Mouse (Mus musculus): ENCODE measurements around the gene Stip1.
A peak's percentile ranks its signal among the peaks of the same experiment; 100 is the strongest.

Stip1 gene

DNA sequence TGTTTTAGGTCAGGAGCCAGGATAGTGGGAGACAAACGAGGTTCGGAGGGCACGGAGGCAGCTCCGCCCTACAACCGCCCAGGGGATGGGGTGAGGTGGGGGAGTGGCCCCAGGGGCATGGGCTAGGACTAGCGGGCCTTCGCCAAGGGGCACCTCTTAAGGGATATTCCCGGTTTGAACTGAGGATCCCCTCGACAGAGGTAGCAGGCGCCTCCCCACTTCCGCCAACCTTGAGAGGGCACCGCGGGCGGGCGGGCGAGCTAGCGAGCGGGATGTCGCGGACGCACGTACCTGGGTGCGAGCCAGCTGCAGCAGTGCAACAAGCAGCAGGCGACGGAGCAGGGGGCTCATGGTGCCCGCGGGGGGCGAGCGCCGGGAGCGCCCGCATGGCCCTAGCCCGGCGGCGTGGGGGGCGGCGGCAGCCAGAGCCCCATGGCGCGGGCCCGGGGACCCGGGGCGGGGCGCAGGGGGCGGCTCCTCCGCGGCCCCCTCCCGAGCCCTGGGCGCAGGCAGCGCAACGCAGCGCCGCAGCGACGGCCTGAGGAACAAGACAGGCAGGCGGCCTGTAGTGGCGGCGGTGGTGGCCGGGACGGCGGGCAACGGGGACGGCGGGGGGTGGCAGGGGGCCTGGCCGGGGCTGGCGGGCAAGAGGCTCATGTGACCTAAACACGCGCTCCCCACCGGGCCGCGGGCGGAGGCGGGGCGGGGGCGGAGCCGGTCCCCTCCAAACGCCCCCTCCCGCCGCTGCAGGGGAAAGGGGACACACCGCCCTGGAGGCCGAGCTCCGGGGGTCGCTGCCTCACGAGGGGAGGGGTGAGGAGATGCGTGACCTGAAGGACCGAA, 52.5 kb downstream of the Stip1 start, which contains the start of gene Vegfb:
Gene Vegfb, minus strand, starts transcription at position 591 of the 843 bp plus-strand sequence.
- no peak for DNase-seq (ENCODE audit: extremely low read depth, low read depth)

DNA sequence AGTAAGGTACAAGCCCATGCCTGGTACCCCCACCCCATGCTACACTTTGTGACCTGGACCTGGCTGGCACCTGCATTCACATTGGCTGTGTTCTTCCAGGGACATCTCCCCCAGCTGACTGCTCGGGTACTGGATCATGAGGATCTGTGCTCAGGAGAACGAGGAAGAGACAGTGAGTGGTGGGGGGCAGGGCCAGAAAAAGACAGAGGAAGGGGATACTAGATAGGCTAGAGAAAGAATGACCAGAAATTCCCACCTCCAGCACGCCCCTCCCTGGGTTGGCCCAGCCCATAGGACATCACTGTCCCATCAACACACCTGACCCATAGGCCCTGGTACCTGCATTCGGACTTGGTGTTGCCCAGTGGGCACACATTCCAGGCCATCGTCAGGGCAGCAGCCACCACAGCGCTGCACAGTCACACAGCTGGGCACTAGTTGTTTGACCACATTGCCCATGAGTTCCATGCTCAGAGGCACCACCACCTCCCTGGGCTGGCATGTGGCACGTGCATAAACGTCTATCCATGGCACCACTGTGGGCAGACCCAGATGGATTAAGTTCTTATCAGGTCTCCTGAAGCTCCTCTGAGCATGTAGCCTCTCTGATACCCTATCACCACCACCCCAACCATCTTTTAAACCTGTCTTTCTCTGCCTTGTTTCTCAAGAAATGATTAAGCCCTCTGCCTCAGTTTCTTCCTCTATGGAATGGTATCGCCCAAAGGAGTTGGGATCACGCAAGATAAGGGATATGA, 53.6 kb downstream of the Stip1 start:
- DNase-seq (ENCODE audit: extremely low read depth, low read depth): no peak

DNA sequence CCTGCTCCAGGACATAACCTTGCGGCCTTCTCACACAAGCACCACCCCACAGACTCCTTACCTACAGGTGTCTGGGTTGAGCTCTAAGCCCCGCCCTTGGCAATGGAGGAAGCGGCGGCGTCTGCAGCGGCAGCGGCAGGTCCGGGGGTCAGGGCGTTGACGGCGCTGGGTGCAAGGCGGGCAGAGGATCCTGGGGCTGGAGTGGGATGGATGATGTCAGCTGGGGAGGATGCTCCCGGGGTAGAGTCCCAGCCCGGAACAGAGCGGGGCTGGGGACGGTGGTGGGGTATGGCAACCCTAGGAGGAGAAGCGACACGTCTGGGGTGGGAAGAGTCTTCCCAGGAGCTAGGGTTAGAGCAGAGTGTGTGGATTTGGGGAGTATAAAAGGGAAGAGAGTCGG, 54.5 kb downstream of the Stip1 start:
- no peak for DNase-seq (ENCODE audit: extremely low read depth, low read depth)

GRCm38 (mm10) chr19:6983621-6984020, 56.1 kb downstream of the Stip1 start:
- DNase-seq (ENCODE audit: extremely low read depth, low read depth): no peak

GRCm38 (mm10) chr19:6981465-6981864, 58.3 kb downstream of the Stip1 start:
- no peak for DNase-seq (ENCODE audit: extremely low read depth, low read depth)

GRCm38 (mm10) chr19:6980381-6981093, 59.2 kb downstream of the Stip1 start, which contains the start of gene Fkbp2:
Gene Fkbp2, minus strand, starts transcription at chr19:6980501.
- peak; percentile 85 for DNase-seq (ENCODE audit: extremely low read depth, low read depth)

GRCm38 (mm10) chr19:6979486-6980380, 60.0 kb downstream of the Stip1 start:
- peak; percentile 93 for DNase-seq (ENCODE audit: extremely low read depth, low read depth)

DNA sequence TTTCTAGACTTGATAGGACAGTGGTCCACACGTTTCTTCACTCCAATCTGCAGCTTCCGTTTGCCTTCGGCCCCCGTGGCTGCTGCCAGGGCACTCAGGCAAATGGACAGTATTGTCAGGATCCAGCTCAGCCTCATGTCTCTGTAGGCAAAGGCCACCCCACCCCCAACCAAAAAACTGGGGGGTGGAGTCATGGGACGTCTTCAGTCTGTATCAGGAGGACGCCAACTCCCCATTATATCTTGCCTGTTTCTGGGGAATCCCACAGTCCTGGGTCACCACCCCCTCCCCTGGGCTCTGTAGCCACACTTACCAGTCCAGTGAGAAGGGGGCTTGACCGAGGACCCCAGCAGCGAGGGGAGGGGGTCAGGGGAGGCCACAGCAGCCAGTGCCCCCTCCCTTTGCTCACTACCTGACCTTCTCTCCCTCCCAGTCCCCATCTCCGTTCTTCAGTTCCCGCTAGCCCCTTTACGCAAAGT, 60.7 kb downstream of the Stip1 start:
- no peak for DNase-seq (ENCODE audit: extremely low read depth, low read depth)

DNA sequence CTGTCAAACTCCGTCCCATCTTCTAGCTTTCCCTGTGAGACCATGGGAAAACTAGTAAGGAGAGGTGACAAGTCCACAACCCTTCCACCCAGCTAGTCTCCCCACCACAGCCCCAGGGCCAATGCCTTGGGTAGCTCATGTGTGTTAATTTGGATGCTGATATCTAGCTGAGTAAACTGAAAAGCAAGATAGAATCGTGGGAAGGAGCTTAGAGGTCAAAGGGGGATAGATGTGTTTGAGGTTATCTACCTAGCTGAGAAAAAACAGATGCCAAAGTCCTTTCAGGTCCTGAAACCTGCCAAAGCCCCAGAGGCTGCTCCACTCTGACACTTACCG, 61.2 kb downstream of the Stip1 start:
- no peak for DNase-seq (ENCODE audit: extremely low read depth, low read depth)

- DNase-seq (ENCODE audit: extremely low read depth, low read depth): no peak
Observed at GRCm38 (mm10) chr19:6977759-6978638, 61.8 kb downstream of the Stip1 start.

GRCm38 (mm10) chr19:6975537-6976521, 63.9 kb downstream of the Stip1 start, which contains the start of gene Plcb3:
Gene Plcb3, minus strand, starts transcription at chr19:6976470.
- DNase-seq (ENCODE audit: extremely low read depth, low read depth): no peak

DNA sequence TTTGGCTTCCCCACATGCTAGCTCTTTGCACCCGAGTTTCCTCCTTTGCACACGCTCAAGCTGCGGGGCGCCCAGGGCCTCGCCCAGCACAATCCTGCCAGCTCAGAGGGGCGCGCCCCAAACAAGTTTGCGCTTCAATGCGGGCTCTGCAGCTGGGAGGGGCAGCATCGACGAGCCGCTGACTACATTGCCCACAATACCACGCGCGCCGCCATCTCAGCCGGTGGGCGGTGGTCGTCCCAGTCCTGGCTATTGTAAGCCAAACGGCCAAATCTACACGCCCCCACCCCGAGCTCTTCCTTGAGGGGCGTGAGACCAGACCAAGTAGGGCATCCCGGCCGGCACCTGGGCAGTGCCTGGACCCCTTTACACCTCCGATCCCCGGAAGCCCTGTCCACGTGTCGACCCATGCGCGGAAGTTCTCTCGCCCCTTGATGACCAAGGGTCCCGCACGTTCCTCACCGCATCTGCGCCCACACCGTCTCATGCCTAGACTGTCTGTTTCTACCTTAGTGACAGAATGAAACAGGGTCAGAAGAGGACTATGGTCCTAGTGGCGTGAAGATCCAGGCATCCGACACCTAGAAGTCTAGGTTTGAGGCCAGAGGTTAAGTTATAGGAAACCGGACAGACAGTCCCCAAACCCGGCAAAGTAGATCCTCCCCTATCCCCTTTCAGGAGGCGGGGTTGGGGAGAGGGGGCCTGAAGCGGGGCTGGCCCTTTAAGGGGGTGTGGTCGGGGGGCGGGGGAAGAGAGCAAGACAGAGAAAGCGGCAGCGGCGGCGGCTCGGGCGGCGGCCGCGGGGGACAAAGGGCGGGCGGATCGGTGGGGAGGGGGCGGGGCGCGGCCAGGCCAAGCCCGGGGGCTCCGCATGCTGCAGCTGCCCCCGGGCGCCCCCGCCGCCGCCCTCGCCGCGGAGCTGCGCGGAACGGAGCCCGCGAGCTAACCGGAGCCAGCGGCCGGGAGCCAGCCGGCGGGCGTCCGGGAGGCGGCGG, 65.3 kb downstream of the Stip1 start, which contains the start of gene Ppp1r14b:
Gene Ppp1r14b, plus strand, starts transcription at position 758 of the 995 bp plus-strand sequence.
- peak; percentile 74 for DNase-seq (ENCODE audit: extremely low read depth, low read depth)

- DNase-seq (ENCODE audit: extremely low read depth, low read depth): no peak
Observed at GRCm38 (mm10) chr19:6973581-6974190, 66.1 kb downstream of the Stip1 start.

DNA sequence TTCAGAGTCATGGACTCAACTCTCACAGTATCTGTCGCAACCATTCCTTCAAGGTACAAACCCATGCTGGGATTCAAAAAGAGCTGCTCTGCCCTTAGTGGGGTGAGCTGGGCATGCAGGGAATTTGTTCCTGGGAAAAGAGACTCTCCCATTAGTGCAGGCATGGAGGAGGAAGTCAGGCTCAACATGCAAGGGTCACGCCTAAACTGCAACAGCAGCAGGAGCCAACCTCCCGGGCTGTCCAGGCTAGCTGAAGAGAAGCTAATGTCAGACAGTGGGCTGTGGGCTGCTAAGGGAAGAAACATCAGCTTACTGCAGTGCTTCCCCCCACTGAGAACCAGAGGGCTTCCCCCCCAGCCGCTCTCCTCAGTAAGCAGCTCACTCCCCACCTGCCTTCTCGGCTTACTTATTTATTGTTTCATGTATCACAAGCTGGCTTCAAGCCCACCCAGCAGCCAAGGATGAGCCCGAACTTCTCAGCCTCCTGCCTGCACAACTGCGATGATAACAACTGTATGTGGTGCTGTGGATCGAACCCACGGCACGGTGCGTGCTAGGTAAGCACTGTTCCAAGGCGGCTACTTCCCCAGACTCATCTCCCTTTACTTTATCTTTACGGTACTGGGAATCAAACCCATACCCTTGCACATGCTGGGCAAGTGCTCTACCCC, 67.4 kb downstream of the Stip1 start:
- no peak for DNase-seq (ENCODE audit: extremely low read depth, low read depth)

GRCm38 (mm10) chr19:6971644-6972043, 68.1 kb downstream of the Stip1 start:
- DNase-seq (ENCODE audit: extremely low read depth, low read depth): no peak
